16 mouse cellular contexts compared by ENCODE assay signal in the genomic region with DNA sequence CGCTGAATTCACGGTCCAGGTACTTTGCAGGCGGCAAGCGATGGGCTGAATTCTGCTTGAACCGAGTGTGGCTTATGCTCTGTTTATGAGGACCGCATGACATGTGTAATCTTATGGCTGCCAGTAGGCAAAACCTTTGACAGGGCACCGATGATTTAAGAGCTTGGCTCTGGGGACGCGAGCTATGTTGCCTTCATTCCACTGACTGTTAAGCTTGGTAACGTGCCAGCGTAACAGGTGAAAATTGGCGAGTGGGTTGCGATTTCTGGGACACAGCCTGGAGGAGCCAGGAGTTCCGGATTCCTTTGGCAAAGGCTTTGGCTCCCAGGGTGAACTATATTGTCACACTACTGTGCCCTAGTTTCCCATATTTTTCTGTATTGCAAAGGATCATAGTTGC. TPM values are rescaled to one million over a fixed set of nuclear protein-coding genes. Genes with fewer than 3 reads are reported as not detected.
DNase-seq lines count a peak whose midpoint lies in the region; ATAC-seq and TF ChIP-seq lines count a peak whose summit lies in the region.
"Had no signal": no experiment of that assay in that cellular context is flagged by ENCODE, and none has a peak within 500 bp of the region (broad histone marks: within the 10 kb centered on the region; RNA-seq: fewer than 3 reads in every experiment).

No protein-coding gene starts in this region.

- no peak overlapping the region for H3K4me3 ChIP-seq in left cerebral cortex, adult 2 months
- H3K4me3 ChIP-seq in limb, embryonic 15.5 days: no peak overlapping the region
- H3K4me3 ChIP-seq: embryonic facial prominence, embryonic 15.5 days; forebrain, embryonic 15.5 days; megakaryocyte, embryonic 14.5 days had no signal

- no peak overlapping the region for H3K4me2 ChIP-seq in limb, embryonic 15.5 days
- H3K4me2 ChIP-seq: embryonic facial prominence, embryonic 15.5 days; forebrain, embryonic 15.5 days had no signal

- H3K9ac ChIP-seq in limb, embryonic 15.5 days: no peak overlapping the region
- H3K9ac ChIP-seq: embryonic facial prominence, embryonic 15.5 days; forebrain, embryonic 15.5 days; liver, embryonic 14.5 days had no signal

- 60% methylated on average over 14 of the region's 14 CpGs for WGBS in limb, embryonic 15.5 days

- H3K4me1 ChIP-seq in limb, embryonic 15.5 days: peaks cover 7% of the 10 kb centered on the region; the same call in 1 of the 2 replicates

- H3K36me3 ChIP-seq in limb, embryonic 15.5 days: no peaks in the 10 kb centered on the region
- H3K36me3 ChIP-seq: embryonic facial prominence, embryonic 15.5 days; forebrain, embryonic 15.5 days; G1E had no signal

- no peak for TF ChIP-seq CTCF in left cerebral cortex, adult 2 months (IDR thresholded peaks at IDR 0.05)

- intact Hi-C loops in left cerebral cortex, postnatal 4 days (cut with DNase I): no loop called here
- intact Hi-C loops in left cerebral cortex, adult 2 months (cut with DNase I): no loop called here

- no peaks in the 10 kb centered on the region for H3K27me3 ChIP-seq in limb, embryonic 15.5 days
- H3K27me3 ChIP-seq: embryonic facial prominence, embryonic 15.5 days; forebrain, embryonic 15.5 days; megakaryocyte, embryonic 14.5 days had no signal

- peak; percentile 57 for DNase-seq in left cerebral cortex, postnatal 4 days
- no peak for DNase-seq in left cerebral cortex, adult 2 months (ENCODE audit: extremely low spot score in 1 of 2, low spot score in 2 of 2)
- DNase-seq in cerebellum, adult 8-10 months: peak; percentile 85
- no peak for DNase-seq in embryo, embryonic 11 days
- no peak for DNase-seq in kidney, adult 11 months
- DNase-seq: layer of hippocampus, adult 9-11 months; lung, postnatal 10 days; right cerebral cortex, postnatal 4 days had no signal

- no peaks in the 10 kb centered on the region for H3K9me3 ChIP-seq in limb, embryonic 15.5 days
- H3K9me3 ChIP-seq: embryonic facial prominence, embryonic 15.5 days; forebrain, embryonic 15.5 days; G1E had no signal

- ATAC-seq in cerebellum, adult (ENCODE audit: insufficient number of reproducible peaks, low FRiP score, low TSS enrichment): peak; percentile 95
- peak; percentile 35; the same call in 1 of the 2 replicates for ATAC-seq in limb, embryonic 15.5 days (ENCODE audit: insufficient number of reproducible peaks, low FRiP score, low TSS enrichment, low read depth)
- ATAC-seq: forebrain, embryonic 15.5 days; inflammation-experienced regulatory T-cells, adult 6 months had no signal

- H3K27ac ChIP-seq in left cerebral cortex, adult 2 months: no peak overlapping the region
- no peak overlapping the region for H3K27ac ChIP-seq in limb, embryonic 15.5 days
- H3K27ac ChIP-seq: embryonic facial prominence, embryonic 15.5 days; forebrain, embryonic 15.5 days; liver, embryonic 14.5 days had no signal

RNA-seq across cellular contexts. Expression of gene Map3k7cl, which starts 26.3 kb away (rescaled TPM):
- total RNA-seq in left cerebral cortex, postnatal 4 days (2021): under 1 TPM; 0.28 to 0.52 TPM
- under 1 TPM; 0.34 to 0.42 TPM for total RNA-seq in left cerebral cortex, adult 2 months (2021)
- polyA plus RNA-seq in limb, embryonic 15.5 days (2015; fragmentation: Nextera tagmentation; extraction: Ambion mirVana): 0.60 and 1.1 TPM in 2 replicates
- polyA plus RNA-seq: forebrain, embryonic 15.5 days; G1E; inflammation-experienced regulatory T-cells, adult 6 months had no signal

Comparison
In these comparisons a context has a peak if more than half of its experiments do, and no peak if none do; other contexts are left out.
1. DNase-seq: peak in left cerebral cortex, postnatal 4 days (single experiment) and cerebellum, adult 8-10 months (single experiment); none in left cerebral cortex, adult 2 months (0 of 2), embryo, embryonic 11 days (single experiment) and kidney, adult 11 months (single experiment).